Mouse (Mus musculus) retina, adult 2 months (tissue): ENCODE measurements around the gene Fam49a.
"Not testable (repeated sequence)": the region's sequence is repeated elsewhere in the genome, so short reads cannot be mapped to it uniquely, and the experiment has no call there.

Experiments used
- DNase-seq: peaks from one replicate; pipeline ENCODE4 v3.0.0-alpha.2; 2012; ENCODE audit warnings: low read depth, low spot score

The Fam49a gene

GRCm38 (mm10) chr12:12313919-12314318 is 52.0 kb downstream of the Fam49a start:
- no peak for DNase-seq

DNA sequence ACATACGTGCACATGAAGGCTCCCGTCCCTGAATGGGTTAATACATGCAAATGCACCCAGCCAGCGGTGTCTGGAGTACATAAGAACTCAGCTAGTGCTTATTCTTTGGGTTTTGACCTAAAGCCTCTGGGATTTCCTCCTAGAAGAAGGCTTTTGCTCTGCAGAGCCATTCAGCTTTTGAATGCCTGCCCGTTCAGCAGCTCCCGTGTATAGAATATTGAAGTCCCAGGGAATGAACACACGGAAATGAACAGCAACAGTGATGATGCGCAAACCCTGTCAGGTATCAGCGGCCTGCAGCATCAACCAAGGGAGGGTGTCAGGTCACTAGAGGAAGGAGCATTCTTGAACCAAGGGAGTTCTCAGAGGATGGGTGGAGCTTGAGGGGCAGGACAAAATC is 52.4 kb downstream of the Fam49a start:
- no peak for DNase-seq

- DNase-seq, result no peak
Observed at GRCm38 (mm10) chr12:12315011-12315410, 53.1 kb downstream of the Fam49a start.

- DNase-seq, result no peak
Observed at GRCm38 (mm10) chr12:12316956-12317355, 55.0 kb downstream of the Fam49a start.

DNA sequence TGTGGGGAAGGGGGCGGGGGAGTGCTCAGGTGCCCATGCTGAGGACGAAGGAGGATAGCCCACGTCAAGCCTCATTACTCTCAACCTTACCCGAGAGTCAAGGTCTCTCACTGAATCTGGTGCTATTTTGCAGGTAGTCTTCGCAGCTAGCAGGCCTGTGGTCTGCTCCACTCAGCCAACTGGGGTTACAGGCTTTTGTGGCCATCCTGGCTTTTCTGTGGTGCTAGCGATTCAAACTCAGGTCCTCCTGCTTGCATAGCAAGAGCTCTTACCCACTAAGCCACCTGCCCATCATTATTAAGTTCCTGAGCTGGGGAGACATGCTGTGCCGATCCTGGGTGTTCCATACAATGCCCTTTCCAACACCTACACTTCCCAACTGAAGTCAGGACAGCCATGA is 55.7 kb downstream of the Fam49a start:
- no peak for DNase-seq

- DNase-seq, result peak; percentile 11
Observed at GRCm38 (mm10) chr12:12318140-12318734, 56.3 kb downstream of the Fam49a start.

- DNase-seq, result no peak
Observed at GRCm38 (mm10) chr12:12320693-12321092, 58.8 kb downstream of the Fam49a start.

DNA sequence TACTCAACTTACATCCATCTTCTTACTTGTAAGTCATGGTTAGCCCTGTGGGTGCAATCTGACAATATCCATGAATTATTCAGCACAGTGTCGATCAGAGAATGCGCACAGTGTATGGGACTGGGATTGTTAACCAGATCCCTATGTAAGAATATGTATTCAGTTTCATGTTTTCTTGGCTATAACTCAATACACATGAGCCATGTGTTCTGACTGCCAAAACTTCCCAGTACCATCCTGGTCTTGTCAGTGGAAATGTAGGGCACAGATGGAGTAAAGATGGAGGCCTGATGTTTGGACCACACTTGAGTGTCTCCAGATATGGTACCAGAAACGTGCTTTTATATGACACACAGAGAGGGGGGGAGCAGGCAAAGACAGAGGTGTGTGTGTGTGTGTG is 59.2 kb downstream of the Fam49a start:
- DNase-seq, result no peak

DNA sequence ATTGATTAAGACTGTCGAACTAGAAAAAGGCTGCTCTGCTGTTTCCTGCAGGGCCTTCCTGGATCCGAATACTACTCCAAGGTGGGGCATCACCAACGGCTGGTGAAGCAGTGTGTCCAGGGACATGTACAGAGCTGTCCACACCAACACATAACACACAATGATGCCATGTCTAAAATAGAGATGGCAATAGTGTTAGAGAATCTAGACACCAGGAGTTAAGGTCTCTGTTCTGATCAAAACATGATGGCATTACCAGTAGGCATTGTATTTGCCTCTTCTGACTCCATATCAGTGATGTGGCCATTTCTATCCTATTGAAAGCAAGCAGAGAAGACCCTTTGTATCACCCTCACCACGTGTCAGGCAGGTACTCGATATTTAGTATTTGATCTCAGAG is 61.1 kb downstream of the Fam49a start:
- DNase-seq, result no peak

- DNase-seq, result peak; percentile 36
Observed at GRCm38 (mm10) chr12:12323616-12324223, 61.8 kb downstream of the Fam49a start.

- not testable (repeated sequence) for DNase-seq
Observed at GRCm38 (mm10) chr12:12324266-12324665, 62.3 kb downstream of the Fam49a start.

DNA sequence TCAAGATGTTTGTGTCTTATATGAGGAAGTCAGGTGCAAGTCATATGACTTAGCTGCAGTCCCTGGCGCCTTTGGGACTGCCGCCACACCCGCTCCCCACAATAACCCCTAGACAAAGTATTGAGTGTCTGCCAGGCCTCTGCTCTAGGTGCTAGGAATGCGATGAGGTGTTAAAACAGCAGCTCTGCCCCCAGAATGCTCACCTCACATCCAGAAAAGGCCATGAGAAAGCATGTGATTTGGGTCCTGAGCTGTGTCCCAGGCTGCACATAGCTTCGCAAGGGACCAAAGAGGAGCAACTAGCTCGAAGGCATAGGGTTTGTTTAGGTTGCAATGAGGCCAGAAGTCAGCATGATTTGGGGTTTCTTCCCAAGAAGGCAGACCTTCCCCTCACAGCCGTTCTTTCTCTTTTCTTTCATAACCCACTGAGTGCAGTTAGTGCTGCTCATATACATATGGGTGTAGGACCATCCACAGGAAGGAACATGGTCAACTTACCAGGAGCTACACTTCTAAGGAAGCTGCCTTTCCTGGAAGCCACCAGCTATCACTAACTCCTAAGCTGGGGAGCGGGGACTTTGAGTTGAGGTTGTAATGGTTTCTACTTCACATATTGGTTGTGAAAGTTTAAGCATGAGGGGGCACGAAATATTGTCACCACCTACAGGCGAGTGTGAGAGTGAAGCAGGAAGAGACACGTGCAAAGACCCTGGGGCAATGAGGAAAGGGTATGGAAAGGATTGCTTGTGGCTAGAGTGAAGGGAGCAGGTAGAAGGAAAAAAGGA is 71.8 kb downstream of the Fam49a start:
- no peak for DNase-seq

GRCm38 (mm10) chr12:12334486-12334885 is 72.5 kb downstream of the Fam49a start:
- DNase-seq, result no peak

DNA sequence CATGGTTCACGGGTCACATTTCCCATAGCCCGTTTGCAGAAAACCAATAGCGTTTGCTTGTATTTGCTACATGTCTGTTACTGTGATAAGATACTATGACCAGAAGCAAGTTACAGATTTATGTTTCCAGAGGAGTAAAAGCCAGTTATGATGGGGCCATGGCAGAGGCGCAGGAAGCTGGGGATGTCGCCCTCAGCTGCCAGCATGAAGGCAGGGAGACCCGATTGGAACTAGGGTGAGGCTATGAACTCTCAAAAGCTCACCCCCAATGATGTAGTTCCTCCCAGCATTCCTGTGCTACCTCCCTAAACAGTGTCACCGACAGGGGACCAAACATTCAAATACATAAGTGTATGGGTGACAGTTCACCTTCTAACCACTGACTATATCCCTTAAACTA is 73.6 kb downstream of the Fam49a start:
- DNase-seq, result no peak

GRCm38 (mm10) chr12:12337378-12337777 is 75.4 kb downstream of the Fam49a start:
- no peak for DNase-seq

GRCm38 (mm10) chr12:12343320-12343719 is 81.4 kb downstream of the Fam49a start:
- DNase-seq, result no peak

DNA sequence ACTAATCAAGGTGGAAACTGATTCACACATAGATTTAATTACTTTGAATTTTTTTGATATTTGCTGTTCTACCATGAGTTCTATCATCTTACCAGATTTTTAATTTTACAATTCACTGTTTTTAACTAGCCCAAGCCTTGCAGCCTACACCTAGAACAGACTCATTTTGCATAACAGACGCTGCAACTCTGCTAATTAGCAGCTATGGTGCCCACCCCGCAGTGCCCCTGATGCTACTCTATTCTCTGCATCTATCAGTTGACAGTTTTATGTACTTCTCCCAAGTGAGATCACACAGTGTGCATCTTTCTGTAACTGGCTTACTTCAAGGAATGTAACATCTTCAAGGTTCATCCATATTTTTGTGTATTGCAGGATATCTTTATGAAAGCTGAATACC is 86.7 kb downstream of the Fam49a start:
- no peak for DNase-seq

GRCm38 (mm10) chr12:12349645-12350288 is 87.8 kb downstream of the Fam49a start:
- no peak for DNase-seq

- DNase-seq, result no peak
Observed at GRCm38 (mm10) chr12:12351816-12352552, 90.0 kb downstream of the Fam49a start.

DNA sequence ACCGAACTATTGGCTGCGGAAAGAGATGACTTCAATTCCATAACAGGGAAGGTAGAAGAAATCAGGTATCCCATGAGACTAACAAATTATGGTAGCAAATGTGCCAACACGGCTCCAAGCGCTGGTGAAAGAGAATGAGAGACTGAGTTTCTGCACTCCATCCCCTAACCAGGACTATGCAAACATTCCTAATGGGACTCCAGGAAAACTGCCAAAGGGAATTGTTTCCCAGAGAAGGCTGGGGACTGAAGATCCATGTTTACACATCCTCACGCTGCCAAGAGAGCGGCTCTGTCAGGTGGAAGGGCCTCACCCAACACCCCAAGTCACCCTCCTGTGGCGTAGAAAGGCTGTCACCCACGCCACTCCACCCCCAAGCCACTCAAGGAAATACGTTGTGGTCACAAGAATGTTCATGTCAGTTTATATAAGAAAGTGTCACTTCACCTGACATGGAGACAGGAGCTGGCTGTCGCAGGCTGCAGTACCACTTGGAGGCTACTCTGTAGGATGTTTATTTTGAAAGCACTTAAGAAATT is 92.2 kb downstream of the Fam49a start:
- no peak for DNase-seq

DNA sequence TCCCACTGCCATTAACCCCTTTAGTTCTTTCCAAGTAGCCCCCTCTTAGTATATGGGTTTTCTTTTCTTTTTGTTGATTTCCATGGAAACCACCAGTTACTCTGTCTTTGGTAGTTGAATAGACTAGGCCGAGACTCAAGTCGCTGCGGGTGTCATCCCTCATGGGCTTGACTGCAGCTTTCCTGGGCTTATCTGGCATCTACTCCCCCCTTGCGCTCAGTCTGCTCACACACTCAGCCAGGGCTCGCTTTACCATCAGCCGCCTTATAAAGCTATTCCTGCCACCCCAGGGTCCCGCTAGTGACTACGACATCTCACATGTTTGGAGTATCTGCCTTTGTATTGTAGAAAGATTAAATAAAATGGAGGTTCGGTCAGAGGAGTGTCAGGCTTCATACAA is 94.1 kb downstream of the Fam49a start:
- no peak for DNase-seq
